Mouse (Mus musculus): ENCODE measurements around the gene Spata5. TPM values are rescaled to one million over a fixed set of nuclear protein-coding genes. Genes with fewer than 3 reads are reported as not detected.
A peak's percentile ranks its signal among the peaks of the same experiment; 100 is the strongest.

Spata5 gene
- total RNA-seq, 2 experiments from 2014 or later: 12.0 to 17.3 TPM

- peak; percentile 91 to 94 for DNase-seq
These were observed 376 bp downstream of the Spata5 start, which contains the start of gene Nudt6 for GRCm38 (mm10) chr3:37420072-37420471. TSS of gene Nudt6 (minus strand) at chr3:37420211.

- DNase-seq: no peak
These were observed 945 bp downstream of the Spata5 start for GRCm38 (mm10) chr3:37420641-37421040.

- no peak for DNase-seq
These were observed 1.5 kb downstream of the Spata5 start for GRCm38 (mm10) chr3:37421179-37421578.

GRCm38 (mm10) chr3:37426069-37426468 is 6.4 kb downstream of the Spata5 start:
- no peak for DNase-seq

GRCm38 (mm10) chr3:37430359-37430758 is 10.7 kb downstream of the Spata5 start:
- DNase-seq: no peak

GRCm38 (mm10) chr3:37439770-37440169 is 20.1 kb downstream of the Spata5 start:
- DNase-seq: peak; percentile 36 to 43

- no peak for DNase-seq
These were observed 23.7 kb downstream of the Spata5 start for GRCm38 (mm10) chr3:37443409-37443808.

- DNase-seq: no peak
These were observed 36.3 kb downstream of the Spata5 start for GRCm38 (mm10) chr3:37455992-37456391.

GRCm38 (mm10) chr3:37468170-37468569 is 48.5 kb downstream of the Spata5 start:
- DNase-seq: no peak

- no peak for DNase-seq
These were observed 49.7 kb downstream of the Spata5 start for GRCm38 (mm10) chr3:37469353-37469752.

GRCm38 (mm10) chr3:37470867-37471266 is 51.2 kb downstream of the Spata5 start:
- DNase-seq: no peak

- peak; percentile 25 to 70 for DNase-seq
These were observed 52.8 kb downstream of the Spata5 start for GRCm38 (mm10) chr3:37472461-37472860.

- DNase-seq: no peak
These were observed 56.8 kb downstream of the Spata5 start for GRCm38 (mm10) chr3:37476485-37476884.

- DNase-seq: peak in 1 of 2 experiments; percentile 15
These were observed 57.9 kb downstream of the Spata5 start for GRCm38 (mm10) chr3:37477438-37478188.

- DNase-seq: no peak
These were observed 60.1 kb downstream of the Spata5 start for GRCm38 (mm10) chr3:37479771-37480170.

GRCm38 (mm10) chr3:37481295-37481694 is 61.6 kb downstream of the Spata5 start:
- no peak for DNase-seq

GRCm38 (mm10) chr3:37482720-37483119 is 63.0 kb downstream of the Spata5 start:
- DNase-seq: no peak

- DNase-seq: no peak
These were observed 64.1 kb downstream of the Spata5 start for GRCm38 (mm10) chr3:37483709-37484265.

- no peak for DNase-seq
These were observed 67.9 kb downstream of the Spata5 start for GRCm38 (mm10) chr3:37487639-37488038.

- DNase-seq: no peak
These were observed 68.5 kb downstream of the Spata5 start for GRCm38 (mm10) chr3:37488173-37488572.

- DNase-seq: no peak
These were observed 70.3 kb downstream of the Spata5 start for GRCm38 (mm10) chr3:37490025-37490424.

GRCm38 (mm10) chr3:37500939-37501338 is 81.2 kb downstream of the Spata5 start:
- no peak for DNase-seq

- no peak for DNase-seq
These were observed 82.9 kb downstream of the Spata5 start for GRCm38 (mm10) chr3:37502552-37502951.

GRCm38 (mm10) chr3:37503846-37504245 is 84.2 kb downstream of the Spata5 start:
- DNase-seq: no peak

All from heart, adult 18-20 months (tissue).